Mouse (Mus musculus) urinary bladder, postnatal 36 days (tissue): ENCODE data around the gene Smarca5.
A peak's percentile ranks its signal among the peaks of the same experiment; 100 is the strongest.

Experiments used
- DNase-seq, 2 experiments: peaks; one replicate each; pipeline ENCODE4 v3.0.0; 2022; ENCODE audit warnings: low spot score in 2 of 2, mixed read lengths in 1 of 2

Gene Smarca5

GRCm38 (mm10) chr8:80739155-80739924, at the start of gene Smarca5:
Gene Smarca5, minus strand, starts transcription at chr8:80739497.
- peak; percentile 94 to 96 for DNase-seq

GRCm38 (mm10) chr8:80784559-80784958, 45.3 kb upstream of the Smarca5 start:
- no peak for DNase-seq

GRCm38 (mm10) chr8:80783271-80783670, 44.0 kb upstream of the Smarca5 start:
- DNase-seq, result no peak

- no peak for DNase-seq
These were observed 42.0 kb upstream of the Smarca5 start for GRCm38 (mm10) chr8:80781338-80781737.

GRCm38 (mm10) chr8:80780271-80780670, 41.0 kb upstream of the Smarca5 start:
- no peak for DNase-seq

GRCm38 (mm10) chr8:80776436-80776835, 37.1 kb upstream of the Smarca5 start:
- no peak for DNase-seq

- no peak for DNase-seq
These were observed 33.6 kb upstream of the Smarca5 start for GRCm38 (mm10) chr8:80772732-80773460.

GRCm38 (mm10) chr8:80768451-80768850, 29.2 kb upstream of the Smarca5 start:
- DNase-seq, result no peak

- peak; percentile 74 to 84 for DNase-seq
These were observed 13.9 kb upstream of the Smarca5 start for GRCm38 (mm10) chr8:80753017-80753715.

- DNase-seq, result no peak
These were observed 13.1 kb upstream of the Smarca5 start for GRCm38 (mm10) chr8:80752429-80752828.

GRCm38 (mm10) chr8:80749091-80749490, 9.8 kb upstream of the Smarca5 start:
- DNase-seq, result no peak

GRCm38 (mm10) chr8:80739932-80740331, 635 bp upstream of the Smarca5 start:
- no peak for DNase-seq

GRCm38 (mm10) chr8:80738388-80739154, 726 bp downstream of the Smarca5 start:
- peak; percentile 11 to 16 for DNase-seq

- peak in 1 of 2 experiments; percentile 14 for DNase-seq
These were observed 1.3 kb downstream of the Smarca5 start for GRCm38 (mm10) chr8:80738046-80738387.

GRCm38 (mm10) chr8:80732326-80732725, 7.0 kb downstream of the Smarca5 start:
- DNase-seq, result no peak

- DNase-seq, result no peak
These were observed 24.8 kb downstream of the Smarca5 start for GRCm38 (mm10) chr8:80714461-80714860.

GRCm38 (mm10) chr8:80710670-80711400, 28.5 kb downstream of the Smarca5 start:
- no peak for DNase-seq

- DNase-seq, result peak; percentile 71 to 80
These were observed 51.2 kb downstream of the Smarca5 start for GRCm38 (mm10) chr8:80688141-80688540.

GRCm38 (mm10) chr8:80683756-80684335, 55.5 kb downstream of the Smarca5 start:
- no peak for DNase-seq

- DNase-seq, result no peak
These were observed 56.7 kb downstream of the Smarca5 start for GRCm38 (mm10) chr8:80682594-80682993.
